Mouse (Mus musculus) cortical plate, adult 2 months (tissue): ENCODE results near the gene Slco3a1. TPM values are rescaled to one million over a fixed set of nuclear protein-coding genes. Genes with fewer than 3 reads are reported as not detected.

Experiments used
- H3K27ac ChIP-seq: fragments of 200-500 bp; 2 replicates; pipeline ENCODE4 v1.5.1; 2012; ENCODE audit warnings: low read length, control low read depth, inconsistent platforms; ENCODE audit not compliant: insufficient read depth
- H3K4me1 ChIP-seq: fragments of 200-500 bp; 2 replicates; pipeline ENCODE4 v1.6.1; 2011; ENCODE audit warnings: low read length; ENCODE audit not compliant: control insufficient read depth, insufficient read depth
- H3K4me3 ChIP-seq: fragments of 200-500 bp; 2 replicates; pipeline ENCODE4 v1.5.1; 2011; ENCODE audit warnings: mild to moderate bottlenecking, low read length, control low read depth; ENCODE audit not compliant: insufficient read depth
- CTCF ChIP-seq: fragments of 200-500 bp; IDR thresholded peaks from 2 replicates; pipeline ENCODE4 v1.5.1; 2011; ENCODE audit warnings: mild to moderate bottlenecking, control low read depth, low read length; ENCODE audit not compliant: insufficient read depth; ENCODE audit errors: extremely low read depth
- POLR2A ChIP-seq: fragments of 200-500 bp; IDR thresholded peaks from 2 replicates; pipeline ENCODE4 v1.6.1; 2011; ENCODE audit warnings: mild to moderate bottlenecking, low read length, control low read depth; ENCODE audit not compliant: insufficient read depth; ENCODE audit errors: extremely low read depth
- polyA plus RNA-seq: library from polyadenylated mRNA; depleted of rRNA; stranded (reverse); fragments of >200 nt; gene quantifications from 2 replicates; pipeline ENCODE4 v1.2.3, GENCODE M21; 2012

Gene Slco3a1
- polyA plus RNA-seq, 1 experiment, result 26.5 TPM

DNA sequence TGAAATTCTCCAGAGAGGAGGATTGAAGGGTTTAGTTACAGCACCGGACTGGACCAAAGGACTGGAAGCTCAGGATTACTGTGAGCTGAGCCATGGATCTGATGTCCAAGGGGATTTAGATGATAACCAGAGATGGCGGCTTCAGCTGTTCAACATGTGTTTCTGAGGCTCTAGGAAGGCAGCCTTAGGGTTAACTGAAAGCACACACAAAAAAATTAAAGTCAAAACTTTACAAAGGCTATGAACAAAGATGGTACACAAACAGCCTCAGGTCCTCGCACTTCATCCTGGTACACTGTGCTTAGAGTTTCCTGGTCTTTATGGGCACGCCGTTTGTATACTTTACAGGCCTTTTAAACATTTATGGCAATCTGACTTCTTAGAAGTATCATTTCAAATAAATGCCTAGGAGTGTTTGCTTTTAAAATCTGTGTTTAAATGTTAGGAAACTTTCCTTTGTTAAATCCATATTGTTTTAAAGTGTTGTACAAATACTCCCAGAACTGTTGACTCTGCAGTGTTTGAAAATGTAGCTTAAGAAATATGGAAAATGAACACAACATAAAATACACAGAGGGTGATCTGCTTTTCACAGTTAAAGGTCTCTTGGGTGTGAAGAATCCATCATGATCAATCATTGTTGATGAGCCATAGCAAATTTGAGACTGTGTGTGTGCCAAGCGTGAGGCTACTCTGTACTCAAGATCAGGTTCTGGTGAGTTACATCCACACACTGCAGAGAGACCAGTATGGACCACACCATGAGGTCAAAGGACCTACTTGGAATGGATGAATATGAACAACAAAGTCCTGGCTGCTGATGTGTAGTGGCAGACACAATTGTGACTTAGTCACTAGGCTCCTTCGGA, 223.5 kb downstream of the Slco3a1 start:
- no peaks in the 10 kb centered on the region for H3K4me1 ChIP-seq
- no peak overlapping the region for H3K27ac ChIP-seq
- H3K4me3 ChIP-seq, result no peak overlapping the region
- no peak for TF ChIP-seq CTCF
- no peak for TF ChIP-seq POLR2A

DNA sequence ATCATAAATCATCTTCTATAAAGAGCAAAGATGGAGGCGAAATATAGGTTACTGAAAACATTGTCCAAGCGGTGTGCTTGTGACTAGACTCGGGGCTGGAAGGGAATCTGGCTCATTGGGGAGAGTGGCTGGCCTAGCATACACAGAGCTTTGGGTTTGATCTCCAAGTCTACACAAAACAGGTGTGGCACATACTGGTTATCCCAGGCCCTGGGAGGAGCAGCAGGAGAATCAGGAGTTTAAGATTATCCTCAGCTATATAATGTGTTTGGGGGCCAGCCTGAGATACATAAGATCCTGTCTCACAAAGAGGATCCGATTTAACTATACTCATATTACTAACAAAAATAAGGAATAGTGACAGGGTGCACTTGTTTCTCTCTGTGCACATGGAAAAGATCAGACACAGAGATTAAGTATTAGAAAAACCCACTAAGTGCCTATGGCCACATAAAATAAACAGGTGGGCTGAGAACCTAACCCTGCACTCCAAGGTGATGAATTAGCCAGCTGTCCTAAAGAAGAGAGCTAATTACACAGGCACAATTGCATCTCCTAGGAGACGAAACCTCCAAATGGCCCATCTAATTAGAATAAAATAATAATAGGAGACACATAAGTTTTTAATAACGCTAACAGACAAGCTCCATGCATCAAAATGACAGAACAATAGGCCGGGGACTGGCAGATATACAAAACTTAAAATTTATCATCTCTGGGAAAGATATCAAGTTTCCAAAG, 224.3 kb downstream of the Slco3a1 start:
- no peak overlapping the region for H3K4me3 ChIP-seq
- H3K27ac ChIP-seq, result no peak overlapping the region
- H3K4me1 ChIP-seq, result no peaks in the 10 kb centered on the region
- TF ChIP-seq POLR2A (no peak), CTCF (no peak)

DNA sequence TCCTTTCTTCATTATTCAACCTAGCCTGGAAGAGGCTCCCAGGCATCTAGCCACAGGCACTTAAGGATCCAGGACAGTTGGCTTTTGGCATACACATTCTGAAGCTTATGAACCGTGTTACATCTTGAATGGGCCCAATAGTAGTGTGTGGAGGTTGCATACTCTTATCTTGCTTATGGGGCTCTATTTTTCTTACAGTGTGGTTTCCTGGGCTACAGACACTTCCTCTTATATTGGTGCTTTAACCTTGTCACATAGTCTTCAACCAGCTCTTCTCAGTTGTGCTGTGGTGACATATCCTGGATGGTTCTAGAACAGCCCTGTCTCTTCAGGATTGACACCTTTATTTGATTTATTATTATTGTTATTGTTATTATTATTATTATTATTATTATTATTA, 225.6 kb downstream of the Slco3a1 start:
- no peaks in the 10 kb centered on the region for H3K4me1 ChIP-seq
- H3K27ac ChIP-seq, result no peak overlapping the region
- TF ChIP-seq CTCF, result no peak
- TF ChIP-seq POLR2A, result no peak
- no peak overlapping the region for H3K4me3 ChIP-seq

DNA sequence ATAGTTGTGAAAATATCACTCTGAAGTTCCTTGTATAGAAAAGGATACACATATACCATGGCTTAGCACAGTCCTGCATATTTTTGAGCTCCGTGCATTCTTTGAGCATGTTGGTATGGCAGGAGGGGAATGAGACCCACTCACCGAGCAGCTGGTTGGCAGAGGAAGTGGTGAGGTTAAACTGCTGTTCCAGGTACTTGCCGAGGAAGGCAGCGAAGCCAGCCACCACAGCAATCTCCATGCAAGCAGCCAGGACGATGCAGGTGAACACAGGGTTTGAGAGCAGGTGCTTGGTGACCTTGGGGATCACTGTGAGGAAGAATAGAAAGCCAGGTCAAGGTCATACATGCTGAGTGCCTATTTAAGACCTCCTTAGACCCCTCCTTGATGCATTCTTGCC, 226.9 kb downstream of the Slco3a1 start:
- peaks cover 6% of the 10 kb centered on the region; the same call in 1 of the 2 replicates for H3K4me1 ChIP-seq
- no peak overlapping the region for H3K4me3 ChIP-seq
- H3K27ac ChIP-seq, result no peak overlapping the region
- no peak for TF ChIP-seq CTCF
- no peak for TF ChIP-seq POLR2A

DNA sequence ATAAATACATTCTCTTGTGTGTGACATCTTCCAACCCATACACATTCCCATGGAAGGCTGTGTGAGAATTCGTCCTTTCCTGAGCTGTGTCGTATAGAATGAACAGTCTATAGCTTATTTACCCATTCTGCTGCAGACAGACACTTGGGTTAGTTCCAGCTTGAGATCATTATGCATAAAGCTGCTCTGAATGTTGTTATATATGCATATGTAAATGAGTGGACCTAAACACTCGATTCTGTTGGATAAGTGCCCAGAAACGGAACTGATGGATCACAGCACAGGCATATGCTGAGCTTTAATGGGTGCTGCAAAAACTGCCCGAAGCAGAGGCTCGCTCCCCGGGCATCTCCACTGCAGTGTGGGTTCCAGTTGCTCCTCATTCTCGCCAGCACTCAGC, 229.5 kb downstream of the Slco3a1 start:
- Histone ChIP-seq H3K27ac (no peak overlapping the region), H3K4me1 (peaks cover 8% of the 10 kb centered on the region; the same call in 1 of the 2 replicates), H3K4me3 (no peak overlapping the region)
- TF ChIP-seq POLR2A, result no peak
- TF ChIP-seq CTCF, result no peak

DNA sequence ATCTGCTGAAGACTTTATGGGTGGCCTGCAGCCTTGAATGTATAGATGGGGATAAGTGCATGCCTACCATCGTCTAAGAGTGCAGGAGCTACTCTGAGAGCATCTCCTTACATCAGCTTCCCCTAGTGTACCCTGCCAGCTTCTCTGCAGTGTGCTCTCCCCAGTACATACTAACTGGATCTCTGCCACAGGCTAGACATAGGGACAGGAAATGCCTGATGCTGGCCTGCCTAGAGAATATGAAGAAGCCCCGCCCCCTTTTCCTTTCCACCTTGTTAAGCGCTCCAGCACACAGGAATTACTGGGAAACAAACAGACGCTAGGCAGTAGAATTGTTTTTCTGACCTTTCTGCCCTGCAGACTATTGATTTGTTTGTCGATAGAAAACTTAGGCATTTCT, 230.9 kb downstream of the Slco3a1 start:
- peaks cover 8% of the 10 kb centered on the region; the same call in 1 of the 2 replicates for H3K4me1 ChIP-seq
- no peak for TF ChIP-seq CTCF
- TF ChIP-seq POLR2A, result no peak
- no peak overlapping the region for H3K27ac ChIP-seq
- no peak overlapping the region for H3K4me3 ChIP-seq

DNA sequence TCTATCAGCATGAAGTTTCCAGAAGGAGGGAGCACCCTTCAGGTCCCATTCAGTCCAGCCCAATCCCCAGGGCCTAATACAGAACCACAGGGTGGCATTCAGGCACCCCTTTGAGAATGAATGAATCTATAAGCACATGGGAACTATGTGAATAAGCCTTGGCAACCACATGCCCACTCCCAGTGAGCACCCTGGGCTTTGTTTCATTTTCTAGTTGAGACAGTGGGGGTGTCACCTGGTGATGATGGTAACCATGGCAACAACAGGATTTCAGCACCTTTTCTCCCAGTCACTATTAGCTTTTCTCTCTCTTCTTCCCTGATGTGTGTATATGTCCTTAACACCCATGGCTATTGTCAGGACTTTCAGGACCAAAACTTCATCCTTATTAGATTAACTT, 231.4 kb downstream of the Slco3a1 start:
- 0 out of 2 replicates have a peak overlapping the region, but pooled peaks have one; percentile 24 for H3K27ac ChIP-seq
- TF ChIP-seq POLR2A, result no peak
- TF ChIP-seq CTCF, result no peak
- no peak overlapping the region for H3K4me3 ChIP-seq
- peaks cover 8% of the 10 kb centered on the region; the same call in 1 of the 2 replicates for H3K4me1 ChIP-seq

DNA sequence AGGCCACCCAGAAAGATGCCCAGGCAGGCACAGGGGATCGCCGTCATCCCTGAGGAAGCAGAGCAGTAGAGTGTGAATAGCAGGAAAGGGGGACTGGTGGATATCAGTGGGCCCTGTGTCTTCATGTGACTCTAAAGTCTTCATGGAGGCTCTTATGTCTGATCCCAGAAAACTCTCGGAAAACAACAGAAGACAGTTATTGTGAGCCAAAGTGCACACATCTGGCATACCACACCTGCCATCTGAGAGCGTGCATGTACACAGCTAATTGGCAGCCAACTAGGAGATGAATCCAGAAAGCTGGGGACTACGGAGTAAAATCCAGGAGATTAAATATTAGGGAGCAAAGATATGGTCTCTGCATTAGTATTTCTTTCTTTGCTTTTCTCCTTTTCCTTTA, 233.9 kb downstream of the Slco3a1 start:
- peaks cover 8% of the 10 kb centered on the region; the same call in 1 of the 2 replicates for H3K4me1 ChIP-seq
- H3K4me3 ChIP-seq, result no peak overlapping the region
- TF ChIP-seq CTCF (no peak), POLR2A (no peak)
- no peak overlapping the region for H3K27ac ChIP-seq

DNA sequence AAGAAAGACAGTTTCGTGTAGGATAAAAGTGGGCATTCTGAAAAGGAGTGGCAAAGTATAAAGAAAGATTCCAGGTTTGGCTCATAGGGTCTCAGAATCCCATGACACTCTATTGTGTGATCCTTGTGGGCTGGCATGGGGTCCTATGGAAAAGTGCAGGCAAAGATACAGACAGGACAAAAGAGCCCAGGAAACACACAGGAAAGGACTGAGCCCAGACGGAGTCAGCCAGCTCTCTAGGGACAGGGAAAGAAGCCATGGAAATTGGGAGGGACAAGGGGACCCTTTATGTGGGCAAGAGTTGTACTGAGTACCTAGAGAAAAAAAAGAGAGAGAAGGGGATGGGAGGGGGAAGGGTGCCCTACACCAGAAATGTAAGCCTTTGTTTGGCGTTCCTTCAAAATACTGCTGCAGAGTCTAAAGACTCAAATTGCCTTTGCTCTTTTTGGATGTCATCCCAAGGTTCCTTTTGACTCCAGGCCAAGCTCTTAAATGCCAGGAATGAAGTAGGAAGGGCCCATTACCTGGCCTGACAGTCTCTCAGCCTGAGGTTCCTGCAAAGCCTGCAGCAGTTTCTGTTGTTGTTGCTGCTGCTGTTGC, 238.6 kb downstream of the Slco3a1 start:
- H3K4me3 ChIP-seq, result no peak overlapping the region
- no peak for TF ChIP-seq CTCF
- no peak for TF ChIP-seq POLR2A
- no peak overlapping the region for H3K27ac ChIP-seq
- H3K4me1 ChIP-seq, result no peaks in the 10 kb centered on the region

DNA sequence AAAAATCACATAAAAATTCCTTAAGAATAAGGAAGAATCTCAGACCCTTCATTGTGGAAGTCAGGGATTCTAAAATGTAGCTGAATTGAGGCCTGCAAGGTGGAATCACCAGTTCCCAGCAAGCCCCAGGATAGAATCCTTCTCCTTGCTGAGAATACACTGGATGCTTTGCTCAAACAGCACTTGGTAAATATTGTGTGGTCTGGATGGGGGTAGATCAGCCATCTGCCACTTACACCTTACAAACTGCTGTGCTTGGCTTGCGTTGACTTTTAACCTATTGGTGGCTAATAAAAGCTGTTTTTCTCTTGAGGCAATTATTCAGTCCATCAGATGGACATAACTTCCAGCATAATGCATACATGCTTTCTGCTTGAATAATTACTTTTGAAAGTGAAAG, 240.3 kb downstream of the Slco3a1 start:
- H3K27ac ChIP-seq, result no peak overlapping the region

More for the DNA sequence above, 240.3 kb downstream of the Slco3a1 start:
- no peak overlapping the region for H3K4me3 ChIP-seq
- H3K4me1 ChIP-seq, result no peaks in the 10 kb centered on the region
- TF ChIP-seq CTCF, result no peak
